Mouse (Mus musculus): ENCODE measurements around the gene Hif1an.

GRCm38 (mm10) chr19:44554490-44554860 lies 8.2 kb upstream of the Hif1an start:
- TF ChIP-seq CTCF (IDR thresholded peaks at IDR 0.05; ENCODE audit: low read depth, low read length): no peak
- TF ChIP-seq POLR2A (IDR thresholded peaks at IDR 0.05; ENCODE audit: borderline replicate concordance, low read depth, low read length): no peak
